29 mouse cellular contexts compared by ENCODE assay signal in genomic region chr6:37385602-37386285, GRCm38 (mm10). TPM values are rescaled to one million over a fixed set of nuclear protein-coding genes. Genes with fewer than 3 reads are reported as not detected.
A peak's percentile ranks its signal among the peaks of the same experiment; 100 is the strongest.
DNase-seq lines count a peak whose midpoint lies in the region; ATAC-seq lines count a peak whose summit lies in the region.
"Had no signal": no experiment of that assay in that cellular context is flagged by ENCODE, and none has a peak within 500 bp of the region (broad histone marks: within the 10 kb centered on the region; RNA-seq: fewer than 3 reads in every experiment).

No protein-coding gene starts in this region.

- no peak for ATAC-seq in heart, embryonic 13.5 days (ENCODE audit: extremely low read depth, insufficient number of reproducible peaks, low FRiP score, low TSS enrichment)
- no peak for ATAC-seq in heart, embryonic 11.5 days (replicated peaks; ENCODE audit: insufficient number of reproducible peaks, low FRiP score, low TSS enrichment)
- no peak for ATAC-seq in lung, embryonic 15.5 days (ENCODE audit: borderline replicate concordance, extremely low read depth, low FRiP score, low TSS enrichment)
- ATAC-seq in stomach, embryonic 16.5 days (ENCODE audit: insufficient read depth, low FRiP score), result peak; percentile 41; the same call in 1 of the 2 replicates
- ATAC-seq: forebrain, embryonic 15.5 days; hindbrain, postnatal 0 days; inflammation-experienced regulatory T-cells, adult 6 months; Patski had no signal

- no peak overlapping the region for H3K4me3 ChIP-seq in heart, embryonic 13.5 days
- H3K4me3 ChIP-seq in heart, embryonic 11.5 days (ENCODE audit: low read depth, low read length), result no peak overlapping the region
- no peak overlapping the region for H3K4me3 ChIP-seq in lung, embryonic 15.5 days
- no peak overlapping the region for H3K4me3 ChIP-seq in stomach, embryonic 16.5 days (replicated peaks; ENCODE audit: low read length)
- H3K4me3 ChIP-seq: erythroblast, embryonic 14.5 days; forebrain, embryonic 12.5 days; forebrain, embryonic 15.5 days; heart, embryonic 10.5 days had no signal

- H3K36me3 ChIP-seq in heart, embryonic 13.5 days, result peaks cover 35% of the 10 kb centered on the region
- H3K36me3 ChIP-seq in heart, embryonic 11.5 days (ENCODE audit: control insufficient read depth, insufficient read depth, low read length), result no peaks in the 10 kb centered on the region
- no peaks in the 10 kb centered on the region for H3K36me3 ChIP-seq in lung, embryonic 15.5 days
- H3K36me3 ChIP-seq in stomach, embryonic 16.5 days (ENCODE audit: control insufficient read depth, insufficient read depth, low read length), result no peaks in the 10 kb centered on the region
- H3K36me3 ChIP-seq: forebrain, embryonic 12.5 days; forebrain, embryonic 15.5 days; G1E had no signal

- no peak for DNase-seq in lung, postnatal 4 days
- DNase-seq in urinary bladder, postnatal 14 days (ENCODE audit: low spot score), result peak; percentile 56
- no peak for DNase-seq in urinary bladder, adult 2 months (ENCODE audit: low spot score)
- no peak for DNase-seq in adrenal gland, adult 2 months
- DNase-seq: adrenal gland, postnatal 14 days; B cell, adult 2 months; cerebellum, adult 11 months; cerebellum, adult 2 months; cerebellum, adult 9-11 months; cerebellum, postnatal 25 days; embryo, embryonic 11 days; gastrocnemius, postnatal 25 days; heart, adult 18-20 months; heart, postnatal 14 days; heart, postnatal 4 days had no signal

- WGBS in heart, embryonic 13.5 days, result 74% methylated on average over 2 of the region's 2 CpGs
- WGBS in heart, embryonic 11.5 days (ENCODE audit: insufficient replicate concordance), result 64% methylated on average over 2 of the region's 2 CpGs
- WGBS in lung, embryonic 15.5 days, result 61% methylated on average over 2 of the region's 2 CpGs
- 65% methylated on average over 2 of the region's 2 CpGs for WGBS in stomach, embryonic 16.5 days

- no peaks in the 10 kb centered on the region for H3K9me3 ChIP-seq in heart, embryonic 13.5 days
- no peaks in the 10 kb centered on the region for H3K9me3 ChIP-seq in heart, embryonic 11.5 days (replicated peaks; ENCODE audit: control insufficient read depth, low read length)
- H3K9me3 ChIP-seq in lung, embryonic 15.5 days, result no peaks in the 10 kb centered on the region
- no peaks in the 10 kb centered on the region for H3K9me3 ChIP-seq in stomach, embryonic 16.5 days (replicated peaks; ENCODE audit: control insufficient read depth, low read length)
- H3K9me3 ChIP-seq: forebrain, embryonic 12.5 days; forebrain, embryonic 15.5 days; G1E; heart, embryonic 10.5 days had no signal

- H3K4me2 ChIP-seq in heart, embryonic 13.5 days, result no peak overlapping the region
- no peak overlapping the region for H3K4me2 ChIP-seq in heart, embryonic 11.5 days
- H3K4me2 ChIP-seq in lung, embryonic 15.5 days, result no peak overlapping the region
- no peak overlapping the region for H3K4me2 ChIP-seq in stomach, embryonic 16.5 days (ENCODE audit: low read depth, low read length)
- H3K4me2 ChIP-seq: forebrain, embryonic 12.5 days; forebrain, embryonic 15.5 days; hindbrain, embryonic 14.5 days had no signal

- peaks cover 85% of the 10 kb centered on the region for H3K4me1 ChIP-seq in heart, embryonic 13.5 days
- H3K4me1 ChIP-seq in heart, embryonic 11.5 days (ENCODE audit: control insufficient read depth, insufficient read depth, low read length), result peaks cover 55% of the 10 kb centered on the region
- peaks cover 48% of the 10 kb centered on the region for H3K4me1 ChIP-seq in lung, embryonic 15.5 days
- H3K4me1 ChIP-seq in stomach, embryonic 16.5 days (ENCODE audit: control insufficient read depth, insufficient read depth, low read length), result peaks cover 18% of the 10 kb centered on the region
- H3K4me1 ChIP-seq: forebrain, embryonic 12.5 days; forebrain, embryonic 15.5 days had no signal

- no peak overlapping the region for H3K27ac ChIP-seq in heart, embryonic 13.5 days (replicated peaks)
- no peak overlapping the region for H3K27ac ChIP-seq in heart, embryonic 11.5 days (ENCODE audit: low read depth, low read length)
- H3K27ac ChIP-seq in lung, embryonic 15.5 days, result peak overlapping the region; percentile 77
- H3K27ac ChIP-seq in stomach, embryonic 16.5 days (ENCODE audit: low read length), result 0 out of 2 replicates have a peak overlapping the region, but pooled peaks have one; percentile 44
- H3K27ac ChIP-seq: forebrain, embryonic 12.5 days; forebrain, embryonic 15.5 days; hindbrain, embryonic 14.5 days; hindbrain, postnatal 0 days had no signal

- no peaks in the 10 kb centered on the region for H3K27me3 ChIP-seq in heart, embryonic 13.5 days (replicated peaks)
- no peaks in the 10 kb centered on the region for H3K27me3 ChIP-seq in heart, embryonic 11.5 days (ENCODE audit: control insufficient read depth, insufficient read depth, low read length)
- no peaks in the 10 kb centered on the region for H3K27me3 ChIP-seq in lung, embryonic 15.5 days
- H3K27me3 ChIP-seq in stomach, embryonic 16.5 days (ENCODE audit: control insufficient read depth, insufficient read depth, low read length), result no peaks in the 10 kb centered on the region
- H3K27me3 ChIP-seq: CH12.LX; forebrain, embryonic 12.5 days; forebrain, embryonic 15.5 days; Patski had no signal

- 0 out of 2 replicates have a peak overlapping the region, but pooled peaks have one; percentile 45 for H3K9ac ChIP-seq in heart, embryonic 13.5 days
- H3K9ac ChIP-seq in heart, embryonic 11.5 days (ENCODE audit: low read depth, low read length), result no peak overlapping the region
- no peak overlapping the region for H3K9ac ChIP-seq in lung, embryonic 15.5 days
- no peak overlapping the region for H3K9ac ChIP-seq in stomach, embryonic 16.5 days (ENCODE audit: low read length)
- H3K9ac ChIP-seq: forebrain, embryonic 12.5 days; forebrain, embryonic 15.5 days; hindbrain, embryonic 14.5 days had no signal

RNA-seq across cellular contexts. Expression of gene Creb3l2, which starts 56.2 kb away (rescaled TPM):
- polyA plus RNA-seq in heart, embryonic 13.5 days (2015; fragmentation: Nextera tagmentation; extraction: Ambion mirVana), result 29.9 and 30.1 TPM in 2 replicates
- polyA plus RNA-seq in heart, embryonic 11.5 days (2014; fragmentation: Nextera tagmentation; extraction: Ambion mirVana), result 42.9 and 52.9 TPM in 2 replicates
- 27.8 and 28.0 TPM in 2 replicates for polyA plus RNA-seq in lung, embryonic 15.5 days (2015; fragmentation: Nextera tagmentation; extraction: Ambion mirVana)
- 35.0 and 42.5 TPM in 2 replicates for polyA plus RNA-seq in urinary bladder, adult 2 months (2012; rRNA removed)
- 18.6 and 20.3 TPM in 2 replicates for polyA plus RNA-seq in stomach, embryonic 16.5 days (2015; fragmentation: Nextera tagmentation; extraction: Ambion mirVana)
- 10 to 100 TPM; 69.4 to 85.5 TPM for total RNA-seq in adrenal gland, adult 2 months (2021)
- polyA plus RNA-seq in adrenal gland, adult 2 months (2012; rRNA removed), result 36.9 and 48.4 TPM in 2 replicates
- polyA plus RNA-seq: G1E had no signal

Comparison
In these comparisons a context has a peak if more than half of its experiments do, and no peak if none do; other contexts are left out.
1. H3K27ac ChIP-seq: peak in lung, embryonic 15.5 days (single experiment) and stomach, embryonic 16.5 days (single experiment); none in heart, embryonic 13.5 days (single experiment) and heart, embryonic 11.5 days (single experiment).